Mouse (Mus musculus) spleen, adult 2 months (tissue): Measurements from ENCODE around the gene Umod.

Experiments used
- CTCF ChIP-seq: fragments of 200-500 bp; IDR thresholded peaks from 2 replicates; pipeline ENCODE4 v1.5.1; 2011; ENCODE audit warnings: mild to moderate bottlenecking, inconsistent platforms; ENCODE audit not compliant: insufficient read depth, insufficient read length, insufficient replicate concordance; ENCODE audit errors: extremely low read depth
- POLR2A ChIP-seq: fragments of 200-500 bp; IDR thresholded peaks from 2 replicates; pipeline ENCODE4 v1.6.1; 2011; ENCODE audit warnings: low read depth, low read length, inconsistent platforms

DNA sequence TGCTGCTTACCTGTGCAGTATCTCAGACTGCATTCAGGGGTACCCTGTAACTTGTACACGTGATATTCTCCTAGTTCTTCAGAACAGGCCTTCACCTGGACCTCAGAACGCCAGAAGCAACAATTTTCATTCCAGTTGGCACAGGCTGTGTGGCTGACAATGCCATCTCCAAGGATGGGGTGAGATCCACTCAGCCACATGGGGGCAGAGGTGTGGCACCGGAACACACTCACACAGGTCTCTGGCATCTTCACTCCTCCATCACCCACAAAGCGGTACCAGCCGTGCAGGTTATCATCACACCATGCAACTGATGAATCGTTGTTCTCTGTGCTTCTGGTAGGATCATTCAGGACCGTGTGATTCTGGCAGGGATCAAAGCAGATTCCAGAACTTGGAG, 24.9 kb downstream of the Umod start:
- TF ChIP-seq CTCF (no peak), POLR2A (no peak)
